Mouse (Mus musculus): Measurements from ENCODE around the gene Wdr93. TPM values are rescaled to one million over a fixed set of nuclear protein-coding genes. Genes with fewer than 3 reads are reported as not detected.

Wdr93 gene
- polyA plus RNA-seq, 1 experiment, result 0.04 TPM

DNA sequence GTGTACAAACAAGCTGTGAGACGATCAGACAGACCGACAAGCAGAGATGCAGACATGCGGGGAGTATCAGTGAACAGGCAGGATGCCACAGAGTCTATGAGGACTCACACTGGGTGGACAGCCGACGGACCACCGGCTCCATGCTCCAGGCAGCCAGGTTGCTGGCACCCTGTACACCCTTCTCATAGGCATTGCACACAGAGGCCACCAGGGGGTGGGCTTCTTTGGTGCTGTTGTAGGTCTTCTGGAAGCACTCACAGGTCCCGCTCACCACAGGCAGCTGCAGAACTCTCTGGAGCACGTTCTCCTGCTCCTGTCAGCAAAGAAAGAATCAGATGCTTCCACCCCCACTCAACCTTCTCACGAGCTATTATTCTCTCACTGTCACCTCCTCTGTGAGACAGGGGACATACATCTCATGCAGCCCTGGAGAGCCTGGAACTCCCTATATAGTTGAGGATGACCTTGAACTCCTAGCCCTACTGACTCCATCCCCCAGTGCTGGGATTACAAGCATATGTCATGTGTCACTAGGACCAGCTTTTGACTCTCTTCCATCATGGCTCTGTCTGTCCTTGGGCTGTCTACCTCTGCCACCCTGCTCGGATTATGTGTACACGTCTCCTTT lies 13.1 kb upstream of the Wdr93 start:
- no peaks in the 10 kb centered on the region for H3K79me2 ChIP-seq (ENCODE audit: control insufficient read depth, insufficient read depth)
- no peaks in the 10 kb centered on the region for H3K79me3 ChIP-seq (ENCODE audit: low read depth)
- H3K27me3 ChIP-seq (ENCODE audit: control insufficient read depth, insufficient read depth, insufficient read length), result peaks cover 14% of the 10 kb centered on the region
- H3K36me3 ChIP-seq (ENCODE audit: control insufficient read depth, insufficient read depth), result no peaks in the 10 kb centered on the region
- H3K4me3 ChIP-seq (ENCODE audit: insufficient read depth, poor library complexity, severe bottlenecking), result no peak overlapping the region
- H3ac ChIP-seq (ENCODE audit: control insufficient read depth, insufficient read length, low read depth), result no peak overlapping the region
- TF ChIP-seq MYOD1 (IDR thresholded peaks at IDR 0.05; ENCODE audit: control insufficient read depth, insufficient read length, low read depth), result no peak
- no peak for TF ChIP-seq FOSL1 (IDR thresholded peaks at IDR 0.05; ENCODE audit: insufficient read depth, low read length, poor library complexity, severe bottlenecking)
- TF ChIP-seq MAX (IDR thresholded peaks at IDR 0.05), result no peak
- TF ChIP-seq CTCF (IDR thresholded peaks at IDR 0.05; ENCODE audit: control insufficient read depth, insufficient read depth, insufficient read length), result peak; percentile 21
- TF ChIP-seq CEBPB (IDR thresholded peaks at IDR 0.05; ENCODE audit: low read depth), result no peak
- no peak for TF ChIP-seq MYOG (IDR thresholded peaks at IDR 0.05; ENCODE audit: control insufficient read depth, extremely low read depth, insufficient read length)

DNA sequence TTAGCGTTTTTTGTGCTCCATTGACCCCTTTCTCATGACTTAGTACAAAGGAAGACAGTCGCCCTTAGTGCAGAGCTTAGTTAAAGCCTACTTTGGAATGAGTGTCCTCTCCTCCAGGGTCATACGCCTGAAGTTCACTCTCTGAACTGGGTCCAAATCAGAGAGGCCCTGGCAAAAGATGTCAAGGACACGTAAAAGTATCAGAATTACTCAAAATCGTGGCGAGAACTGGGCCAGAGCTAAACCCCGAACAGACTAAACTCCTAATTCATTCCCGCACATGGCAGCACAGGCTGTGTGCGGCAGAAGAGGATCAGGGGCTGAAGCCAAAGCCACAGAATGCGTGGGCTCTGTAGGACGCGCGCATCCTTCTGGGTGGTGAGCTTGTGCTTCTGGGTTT lies 11.5 kb upstream of the Wdr93 start:
- Histone ChIP-seq H3K79me2 (ENCODE audit: control insufficient read depth, insufficient read depth) (no peaks in the 10 kb centered on the region), H3ac (ENCODE audit: control insufficient read depth, insufficient read length, low read depth) (no peak overlapping the region), H3K79me3 (ENCODE audit: low read depth) (no peaks in the 10 kb centered on the region), H3K4me3 (ENCODE audit: insufficient read depth, poor library complexity, severe bottlenecking) (no peak overlapping the region), H3K36me3 (ENCODE audit: control insufficient read depth, insufficient read depth) (no peaks in the 10 kb centered on the region), H3K27me3 (ENCODE audit: control insufficient read depth, insufficient read depth, insufficient read length) (peaks cover 9% of the 10 kb centered on the region)
- no peak for TF ChIP-seq MYOG (IDR thresholded peaks at IDR 0.05; ENCODE audit: control insufficient read depth, extremely low read depth, insufficient read length)
- TF ChIP-seq MAX (IDR thresholded peaks at IDR 0.05), result no peak
- TF ChIP-seq FOSL1 (IDR thresholded peaks at IDR 0.05; ENCODE audit: insufficient read depth, low read length, poor library complexity, severe bottlenecking), result no peak
- TF ChIP-seq CTCF (IDR thresholded peaks at IDR 0.05; ENCODE audit: control insufficient read depth, insufficient read depth, insufficient read length), result no peak
- no peak for TF ChIP-seq CEBPB (IDR thresholded peaks at IDR 0.05; ENCODE audit: low read depth)
- no peak for TF ChIP-seq USF1 (IDR thresholded peaks at IDR 0.05; ENCODE audit: low read depth)
- no peak for TF ChIP-seq MYOD1 (IDR thresholded peaks at IDR 0.05; ENCODE audit: control insufficient read depth, insufficient read length, low read depth)

DNA sequence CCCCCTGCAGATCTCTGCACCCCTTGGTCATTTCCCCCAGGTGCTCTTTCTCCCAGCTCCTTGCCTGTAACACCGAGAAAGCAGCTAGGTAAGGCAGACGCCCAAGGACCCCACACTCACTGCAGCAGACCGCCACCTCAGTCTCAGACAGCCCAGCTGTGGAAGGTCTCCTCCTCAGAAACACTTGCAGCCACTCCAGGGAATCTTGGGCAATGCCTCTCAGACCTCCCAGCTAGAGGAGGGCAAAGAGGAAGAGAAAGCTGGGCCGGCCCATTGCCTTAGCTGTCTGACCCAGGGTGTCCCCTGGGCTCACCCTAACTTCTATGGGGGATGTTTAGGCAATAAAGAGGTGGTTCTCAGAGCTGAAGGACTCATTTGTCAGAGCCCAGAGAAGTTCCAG lies 10.3 kb upstream of the Wdr93 start, which contains the start of gene Plin1:
TSS of gene Plin1 (minus strand) at position 282 of the 400 bp plus-strand sequence.
- TF ChIP-seq MYOD1 (IDR thresholded peaks at IDR 0.05; ENCODE audit: control insufficient read depth, insufficient read length, low read depth) (no peak), FOSL1 (IDR thresholded peaks at IDR 0.05; ENCODE audit: insufficient read depth, low read length, poor library complexity, severe bottlenecking) (no peak), MYOG (IDR thresholded peaks at IDR 0.05; ENCODE audit: control insufficient read depth, extremely low read depth, insufficient read length) (no peak), USF1 (IDR thresholded peaks at IDR 0.05; ENCODE audit: low read depth) (no peak), CEBPB (IDR thresholded peaks at IDR 0.05; ENCODE audit: low read depth) (no peak), CTCF (IDR thresholded peaks at IDR 0.05; ENCODE audit: control insufficient read depth, insufficient read depth, insufficient read length) (no peak), MAX (IDR thresholded peaks at IDR 0.05) (no peak)
- H3K27me3 ChIP-seq (ENCODE audit: control insufficient read depth, insufficient read depth, insufficient read length), result peaks cover 9% of the 10 kb centered on the region
- H3ac ChIP-seq (ENCODE audit: control insufficient read depth, insufficient read length, low read depth), result no peak within 1 kb of the TSS
- H3K36me3 ChIP-seq (ENCODE audit: control insufficient read depth, insufficient read depth), result no peaks in the 10 kb centered on the region
- H3K79me2 ChIP-seq (ENCODE audit: control insufficient read depth, insufficient read depth), result no peaks in the 10 kb centered on the region
- no peaks in the 10 kb centered on the region for H3K79me3 ChIP-seq (ENCODE audit: low read depth)
- no peak within 1 kb of the TSS for H3K4me3 ChIP-seq (ENCODE audit: insufficient read depth, poor library complexity, severe bottlenecking)

DNA sequence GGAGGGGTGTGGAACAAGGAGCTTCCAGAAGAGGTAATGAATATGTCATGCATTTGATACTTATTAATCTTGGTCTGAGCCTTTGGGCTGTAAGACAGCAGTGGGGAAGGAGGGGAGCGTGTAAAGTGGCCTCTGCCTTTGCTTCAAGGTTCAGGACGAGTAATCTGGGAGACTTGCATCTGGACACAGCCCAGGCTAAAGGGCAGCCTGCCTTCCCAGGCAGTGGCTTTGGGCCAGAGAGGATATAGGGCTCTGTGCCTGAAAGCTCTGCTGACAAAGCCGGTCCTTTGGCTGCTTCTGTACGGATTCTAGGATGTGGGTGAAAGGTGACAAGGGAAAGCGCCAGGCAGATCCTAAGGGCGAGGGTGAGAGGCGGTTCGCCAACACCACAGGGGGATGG lies 8.4 kb upstream of the Wdr93 start:
- TF ChIP-seq MYOG (IDR thresholded peaks at IDR 0.05; ENCODE audit: control insufficient read depth, extremely low read depth, insufficient read length) (no peak), MYOD1 (IDR thresholded peaks at IDR 0.05; ENCODE audit: control insufficient read depth, insufficient read length, low read depth) (no peak), USF1 (IDR thresholded peaks at IDR 0.05; ENCODE audit: low read depth) (no peak), FOSL1 (IDR thresholded peaks at IDR 0.05; ENCODE audit: insufficient read depth, low read length, poor library complexity, severe bottlenecking) (no peak), CTCF (IDR thresholded peaks at IDR 0.05; ENCODE audit: control insufficient read depth, insufficient read depth, insufficient read length) (no peak), CEBPB (IDR thresholded peaks at IDR 0.05; ENCODE audit: low read depth) (no peak), MAX (IDR thresholded peaks at IDR 0.05) (no peak)
- Histone ChIP-seq H3K4me3 (ENCODE audit: insufficient read depth, poor library complexity, severe bottlenecking) (no peak overlapping the region), H3K79me3 (ENCODE audit: low read depth) (no peaks in the 10 kb centered on the region), H3K79me2 (ENCODE audit: control insufficient read depth, insufficient read depth) (no peaks in the 10 kb centered on the region), H3K36me3 (ENCODE audit: control insufficient read depth, insufficient read depth) (no peaks in the 10 kb centered on the region), H3ac (ENCODE audit: control insufficient read depth, insufficient read length, low read depth) (no peak overlapping the region), H3K27me3 (ENCODE audit: control insufficient read depth, insufficient read depth, insufficient read length) (peaks cover 9% of the 10 kb centered on the region)

DNA sequence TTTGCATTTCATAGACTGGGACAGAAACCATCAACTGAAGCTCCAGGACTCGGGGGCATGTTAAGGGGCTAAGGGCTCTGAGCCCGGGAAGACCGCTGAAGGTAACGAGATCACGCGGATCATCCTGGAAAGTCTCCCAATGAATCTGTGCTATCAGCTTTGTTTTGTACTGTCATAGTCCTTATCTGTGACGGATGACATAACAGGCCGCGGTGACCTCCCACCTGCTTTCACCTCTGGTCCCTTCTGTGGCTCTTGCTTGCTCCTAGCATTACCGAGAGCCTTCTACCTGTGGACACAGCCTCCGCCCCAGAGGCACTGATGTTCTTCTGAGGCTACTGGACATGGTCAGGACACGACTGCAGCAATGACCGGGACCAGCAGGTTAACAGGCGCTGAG lies 6.5 kb upstream of the Wdr93 start:
- TF ChIP-seq MYOG (IDR thresholded peaks at IDR 0.05; ENCODE audit: control insufficient read depth, extremely low read depth, insufficient read length), result no peak
- no peak for TF ChIP-seq CEBPB (IDR thresholded peaks at IDR 0.05; ENCODE audit: low read depth)
- no peak for TF ChIP-seq CTCF (IDR thresholded peaks at IDR 0.05; ENCODE audit: control insufficient read depth, insufficient read depth, insufficient read length)
- TF ChIP-seq FOSL1 (IDR thresholded peaks at IDR 0.05; ENCODE audit: insufficient read depth, low read length, poor library complexity, severe bottlenecking), result no peak
- no peak for TF ChIP-seq USF1 (IDR thresholded peaks at IDR 0.05; ENCODE audit: low read depth)
- no peak for TF ChIP-seq MYOD1 (IDR thresholded peaks at IDR 0.05; ENCODE audit: control insufficient read depth, insufficient read length, low read depth)
- no peak for TF ChIP-seq MAX (IDR thresholded peaks at IDR 0.05)
- Histone ChIP-seq H3ac (ENCODE audit: control insufficient read depth, insufficient read length, low read depth) (no peak overlapping the region), H3K79me2 (ENCODE audit: control insufficient read depth, insufficient read depth) (no peaks in the 10 kb centered on the region), H3K79me3 (ENCODE audit: low read depth) (no peaks in the 10 kb centered on the region), H3K27me3 (ENCODE audit: control insufficient read depth, insufficient read depth, insufficient read length) (peaks cover 5% of the 10 kb centered on the region), H3K36me3 (ENCODE audit: control insufficient read depth, insufficient read depth) (no peaks in the 10 kb centered on the region), H3K4me3 (ENCODE audit: insufficient read depth, poor library complexity, severe bottlenecking) (no peak overlapping the region)
